Mouse (Mus musculus): Measurements from ENCODE around the gene Gm49325. TPM values are rescaled to one million over a fixed set of nuclear protein-coding genes. Genes with fewer than 3 reads are reported as not detected.

Gm49325 gene
- polyA plus RNA-seq, 1 experiment = 53.4 TPM

GRCm38 (mm10) chr10:77663949-77664665 lies 58.1 kb downstream of the Gm49325 start:
- H3K4me3 ChIP-seq (ENCODE audit: insufficient read depth, low read length) = no peak overlapping the region
- H3K4me1 ChIP-seq (ENCODE audit: control insufficient read depth, insufficient read depth, low read length) = no peaks in the 10 kb centered on the region
- H3K27ac ChIP-seq (ENCODE audit: insufficient read depth, low read length) = no peak overlapping the region
- no peak for TF ChIP-seq CTCF (IDR thresholded peaks at IDR 0.05; ENCODE audit: borderline replicate concordance, insufficient read depth, low read length)

GRCm38 (mm10) chr10:77666342-77666741 lies 60.3 kb downstream of the Gm49325 start:
- H3K4me1 ChIP-seq (ENCODE audit: control insufficient read depth, insufficient read depth, low read length) = no peaks in the 10 kb centered on the region
- H3K27ac ChIP-seq (ENCODE audit: insufficient read depth, low read length) = no peak overlapping the region
- H3K4me3 ChIP-seq (ENCODE audit: insufficient read depth, low read length) = no peak overlapping the region
- TF ChIP-seq POLR2A (IDR thresholded peaks at IDR 0.05; ENCODE audit: low read depth, low read length) = no peak
- no peak for TF ChIP-seq CTCF (IDR thresholded peaks at IDR 0.05; ENCODE audit: borderline replicate concordance, insufficient read depth, low read length)

GRCm38 (mm10) chr10:77667402-77667801 lies 61.4 kb downstream of the Gm49325 start:
- no peak for TF ChIP-seq CTCF (IDR thresholded peaks at IDR 0.05; ENCODE audit: borderline replicate concordance, insufficient read depth, low read length)
- TF ChIP-seq POLR2A (IDR thresholded peaks at IDR 0.05; ENCODE audit: low read depth, low read length) = no peak
- Histone ChIP-seq H3K4me3 (ENCODE audit: insufficient read depth, low read length) (no peak overlapping the region), H3K4me1 (ENCODE audit: control insufficient read depth, insufficient read depth, low read length) (no peaks in the 10 kb centered on the region), H3K27ac (ENCODE audit: insufficient read depth, low read length) (no peak overlapping the region)

GRCm38 (mm10) chr10:77670710-77671109 lies 64.7 kb downstream of the Gm49325 start:
- Histone ChIP-seq H3K4me1 (ENCODE audit: control insufficient read depth, insufficient read depth, low read length) (no peaks in the 10 kb centered on the region), H3K4me3 (ENCODE audit: insufficient read depth, low read length) (no peak overlapping the region), H3K27ac (ENCODE audit: insufficient read depth, low read length) (no peak overlapping the region)
- TF ChIP-seq CTCF (IDR thresholded peaks at IDR 0.05; ENCODE audit: borderline replicate concordance, insufficient read depth, low read length) (no peak), POLR2A (IDR thresholded peaks at IDR 0.05; ENCODE audit: low read depth, low read length) (no peak)

GRCm38 (mm10) chr10:77671519-77671918 lies 65.5 kb downstream of the Gm49325 start:
- TF ChIP-seq POLR2A (IDR thresholded peaks at IDR 0.05; ENCODE audit: low read depth, low read length) = no peak
- TF ChIP-seq CTCF (IDR thresholded peaks at IDR 0.05; ENCODE audit: borderline replicate concordance, insufficient read depth, low read length) = no peak
- no peaks in the 10 kb centered on the region for H3K4me1 ChIP-seq (ENCODE audit: control insufficient read depth, insufficient read depth, low read length)
- H3K27ac ChIP-seq (ENCODE audit: insufficient read depth, low read length) = no peak overlapping the region

GRCm38 (mm10) chr10:77673765-77674164 lies 67.8 kb downstream of the Gm49325 start:
- Histone ChIP-seq H3K4me3 (ENCODE audit: insufficient read depth, low read length) (no peak overlapping the region), H3K4me1 (ENCODE audit: control insufficient read depth, insufficient read depth, low read length) (no peaks in the 10 kb centered on the region), H3K27ac (ENCODE audit: insufficient read depth, low read length) (no peak overlapping the region)
- TF ChIP-seq CTCF (IDR thresholded peaks at IDR 0.05; ENCODE audit: borderline replicate concordance, insufficient read depth, low read length) = no peak
- TF ChIP-seq POLR2A (IDR thresholded peaks at IDR 0.05; ENCODE audit: low read depth, low read length) = no peak

More at GRCm38 (mm10) chr10:77671519-77671918, 65.5 kb downstream of the Gm49325 start:
- no peak overlapping the region for H3K4me3 ChIP-seq (ENCODE audit: insufficient read depth, low read length)

- Histone ChIP-seq H3K4me1 (ENCODE audit: control insufficient read depth, insufficient read depth, low read length) (no peaks in the 10 kb centered on the region), H3K4me3 (ENCODE audit: insufficient read depth, low read length) (no peak overlapping the region), H3K27ac (ENCODE audit: insufficient read depth, low read length) (no peak overlapping the region)
- TF ChIP-seq CTCF (IDR thresholded peaks at IDR 0.05; ENCODE audit: borderline replicate concordance, insufficient read depth, low read length) (no peak), POLR2A (IDR thresholded peaks at IDR 0.05; ENCODE audit: low read depth, low read length) (no peak)
These were observed 71.6 kb downstream of the Gm49325 start for GRCm38 (mm10) chr10:77677562-77677961.

GRCm38 (mm10) chr10:77682994-77683393 lies 77.0 kb downstream of the Gm49325 start:
- H3K4me1 ChIP-seq (ENCODE audit: control insufficient read depth, insufficient read depth, low read length) = no peaks in the 10 kb centered on the region
- TF ChIP-seq POLR2A (IDR thresholded peaks at IDR 0.05; ENCODE audit: low read depth, low read length) = no peak
- no peak for TF ChIP-seq CTCF (IDR thresholded peaks at IDR 0.05; ENCODE audit: borderline replicate concordance, insufficient read depth, low read length)
- H3K4me3 ChIP-seq (ENCODE audit: insufficient read depth, low read length) = no peak overlapping the region
- H3K27ac ChIP-seq (ENCODE audit: insufficient read depth, low read length) = no peak overlapping the region

- no peak for TF ChIP-seq CTCF (IDR thresholded peaks at IDR 0.05; ENCODE audit: borderline replicate concordance, insufficient read depth, low read length)
- TF ChIP-seq POLR2A (IDR thresholded peaks at IDR 0.05; ENCODE audit: low read depth, low read length) = no peak
- H3K4me3 ChIP-seq (ENCODE audit: insufficient read depth, low read length) = no peak overlapping the region
- no peak overlapping the region for H3K27ac ChIP-seq (ENCODE audit: insufficient read depth, low read length)
- H3K4me1 ChIP-seq (ENCODE audit: control insufficient read depth, insufficient read depth, low read length) = no peaks in the 10 kb centered on the region
These were observed 78.2 kb downstream of the Gm49325 start for GRCm38 (mm10) chr10:77684181-77684580.

GRCm38 (mm10) chr10:77685895-77686664 lies 80.1 kb downstream of the Gm49325 start, which contains the start of gene Tspear:
Gene Tspear, plus strand, starts transcription at chr10:77686569.
- no peak for TF ChIP-seq CTCF (IDR thresholded peaks at IDR 0.05; ENCODE audit: borderline replicate concordance, insufficient read depth, low read length)
- no peak for TF ChIP-seq POLR2A (IDR thresholded peaks at IDR 0.05; ENCODE audit: low read depth, low read length)
- no peak within 1 kb of the TSS for H3K27ac ChIP-seq (ENCODE audit: insufficient read depth, low read length)
- no peaks in the 10 kb centered on the region for H3K4me1 ChIP-seq (ENCODE audit: control insufficient read depth, insufficient read depth, low read length)
- no peak within 1 kb of the TSS for H3K4me3 ChIP-seq (ENCODE audit: insufficient read depth, low read length)
